Mouse (Mus musculus): ENCODE measurements around the gene Cdon.

GRCm38 (mm10) chr9:35533266-35533665, 112.3 kb downstream of the Cdon start:
- no peak for TF ChIP-seq POLR2A (IDR thresholded peaks at IDR 0.05; ENCODE audit: borderline replicate concordance, extremely low read depth, low read depth, low read length)
- no peak for TF ChIP-seq CTCF (IDR thresholded peaks at IDR 0.05; ENCODE audit: insufficient read depth, low read length)
